In genomic region chr2:122776823-122777222, GRCm38 (mm10) we compare ENCODE assay signal across 24 mouse cellular contexts. TPM values are rescaled to one million over a fixed set of nuclear protein-coding genes. Genes with fewer than 3 reads are reported as not detected.
DNase-seq lines count a peak whose midpoint lies in the region; ATAC-seq and TF ChIP-seq lines count a peak whose summit lies in the region.
"Had no signal": no experiment of that assay in that cellular context is flagged by ENCODE, and none has a peak within 500 bp of the region (broad histone marks: within the 10 kb centered on the region; RNA-seq: fewer than 3 reads in every experiment).

No protein-coding gene starts in this region.

- TF ChIP-seq CTCF in liver, embryonic 14.5 days (IDR thresholded peaks at IDR 0.05; ENCODE audit: low read depth) = no peak

- no peak overlapping the region for H3K4me2 ChIP-seq in liver, embryonic 14.5 days (ENCODE audit: low read depth)
- no peak overlapping the region for H3K4me2 ChIP-seq in liver, embryonic 11.5 days
- H3K4me2 ChIP-seq: embryonic facial prominence, embryonic 13.5 days; forebrain, embryonic 12.5 days; limb, embryonic 15.5 days; midbrain, embryonic 15.5 days; neural tube, embryonic 12.5 days had no signal

- H3K36me3 ChIP-seq in liver, embryonic 14.5 days (replicated peaks; ENCODE audit: control insufficient read depth, insufficient read depth, low read depth) = no peaks in the 10 kb centered on the region
- no peaks in the 10 kb centered on the region for H3K36me3 ChIP-seq in liver, embryonic 11.5 days (ENCODE audit: control insufficient read depth, insufficient read depth, low read length)
- H3K36me3 ChIP-seq: embryonic facial prominence, embryonic 13.5 days; forebrain, embryonic 12.5 days; hindbrain, embryonic 10.5 days; limb, embryonic 15.5 days; midbrain, embryonic 15.5 days; neural tube, embryonic 12.5 days had no signal

- ATAC-seq in liver, embryonic 14.5 days (ENCODE audit: insufficient read depth) = peak; percentile 31; the same call in 1 of the 2 replicates
- ATAC-seq in liver, embryonic 11.5 days (replicated peaks; ENCODE audit: low FRiP score) = no peak; the same call in 1 of the 2 replicates
- peak; percentile 24; the same call in 1 of the 2 replicates for ATAC-seq in granulocyte monocyte progenitor cell, adult 5-6 weeks (replicated peaks; ENCODE audit: poor library complexity, severe bottlenecking)
- ATAC-seq: hindbrain, embryonic 16.5 days; intestine, embryonic 16.5 days; midbrain, embryonic 15.5 days had no signal

- H3K4me1 ChIP-seq in liver, embryonic 14.5 days (replicated peaks; ENCODE audit: control insufficient read depth in 2 of 2, insufficient read depth in 2 of 2, low read length in 1 of 2) = peaks cover 0 to 3% of the 10 kb centered on the region in 2 experiments; a peak in 2 of 4 replicates
- no peaks in the 10 kb centered on the region for H3K4me1 ChIP-seq in liver, embryonic 11.5 days (replicated peaks; ENCODE audit: control insufficient read depth, insufficient read depth, low read length)
- H3K4me1 ChIP-seq: embryonic facial prominence, embryonic 13.5 days; forebrain, embryonic 12.5 days; hindbrain, embryonic 10.5 days; limb, embryonic 15.5 days; midbrain, embryonic 15.5 days; neural tube, embryonic 12.5 days had no signal

- 25% methylated on average over 2 of the region's 2 CpGs for WGBS in liver, embryonic 14.5 days (ENCODE audit: insufficient replicate concordance)
- 57% methylated on average over 2 of the region's 2 CpGs for WGBS in liver, embryonic 11.5 days

- no peak overlapping the region for H3K4me3 ChIP-seq in liver, embryonic 14.5 days (ENCODE audit: insufficient read depth in 1 of 2, low read depth in 2 of 2, low read length in 2 of 2)
- no peak overlapping the region for H3K4me3 ChIP-seq in liver, embryonic 11.5 days (ENCODE audit: low read depth, low read length)
- H3K4me3 ChIP-seq: embryonic facial prominence, embryonic 13.5 days; erythroblast, embryonic 14.5 days; forebrain, embryonic 12.5 days; hindbrain, embryonic 10.5 days; limb, embryonic 15.5 days; midbrain, embryonic 15.5 days; neural tube, embryonic 12.5 days had no signal

- TF ChIP-seq EP300 in liver, embryonic 14.5 days (IDR thresholded peaks at IDR 0.05; ENCODE audit: low read depth) = no peak

- no peak overlapping the region for H3K9ac ChIP-seq in liver, embryonic 14.5 days (replicated peaks)
- no peak overlapping the region for H3K9ac ChIP-seq in liver, embryonic 11.5 days (ENCODE audit: low read depth, low read length)
- H3K9ac ChIP-seq: embryonic facial prominence, embryonic 13.5 days; forebrain, embryonic 12.5 days; limb, embryonic 15.5 days; midbrain, embryonic 15.5 days; neural tube, embryonic 12.5 days had no signal

- peak; percentile 3 to 14 for DNase-seq in frontal cortex, postnatal 36 days (ENCODE audit: low spot score in 2 of 2)
- DNase-seq in frontal cortex, adult 2 months (ENCODE audit: extremely low spot score in 1 of 2, low spot score in 1 of 2) = no peak
- DNase-seq in liver, embryonic 14.5 days (ENCODE audit: low read depth in 3 of 3, low spot score in 3 of 3) = no peak
- DNase-seq in liver, embryonic 11.5 days (ENCODE audit: low spot score) = no peak
- DNase-seq in 416B (ENCODE audit: low read depth) = peak; percentile 5
- DNase-seq in cerebellum, adult 8-10 months = no peak
- DNase-seq: adrenal gland, postnatal 25 days; cerebellum, adult 11 months; cerebellum, postnatal 25 days; embryo, embryonic 11 days; gastrocnemius, postnatal 25 days; kidney, adult 9 months; kidney, postnatal 36 days; thymus, postnatal 14 days had no signal

- no peaks in the 10 kb centered on the region for H3K9me3 ChIP-seq in liver, embryonic 14.5 days (ENCODE audit: control insufficient read depth, low read length)
- H3K9me3 ChIP-seq in liver, embryonic 11.5 days (ENCODE audit: control insufficient read depth, low read length) = no peaks in the 10 kb centered on the region
- H3K9me3 ChIP-seq: embryonic facial prominence, embryonic 13.5 days; forebrain, embryonic 12.5 days; hindbrain, embryonic 10.5 days; limb, embryonic 15.5 days; midbrain, embryonic 15.5 days; neural tube, embryonic 12.5 days had no signal

- H3K27ac ChIP-seq in liver, embryonic 14.5 days = no peak overlapping the region
- H3K27ac ChIP-seq in liver, embryonic 11.5 days (ENCODE audit: low read depth, low read length) = no peak overlapping the region
- H3K27ac ChIP-seq: embryonic facial prominence, embryonic 13.5 days; forebrain, embryonic 12.5 days; hindbrain, embryonic 10.5 days; limb, embryonic 15.5 days; midbrain, embryonic 15.5 days; neural tube, embryonic 12.5 days had no signal

- H3K27me3 ChIP-seq in liver, embryonic 14.5 days (ENCODE audit: control insufficient read depth, insufficient read depth, low read length) = no peaks in the 10 kb centered on the region
- no peaks in the 10 kb centered on the region for H3K27me3 ChIP-seq in liver, embryonic 11.5 days (replicated peaks; ENCODE audit: control insufficient read depth, insufficient read depth, low read length)
- H3K27me3 ChIP-seq: embryonic facial prominence, embryonic 13.5 days; forebrain, embryonic 12.5 days; limb, embryonic 15.5 days; midbrain, embryonic 15.5 days; neural tube, embryonic 12.5 days had no signal

RNA-seq across cellular contexts. Expression of gene Sqor, which starts 11.8 kb away (rescaled TPM):
- 6.9 and 7.3 TPM in 2 replicates for polyA plus RNA-seq in frontal cortex, adult 2 months (2012; rRNA removed)
- polyA plus RNA-seq in liver, embryonic 14.5 days (2012; rRNA removed) = 1.1 and 1.7 TPM in 2 replicates
- polyA plus RNA-seq in liver, embryonic 14.5 days (2014; fragmentation: Nextera tagmentation; extraction: Ambion mirVana) = 3.9 and 4.0 TPM in 2 replicates
- polyA plus RNA-seq in liver, embryonic 11.5 days (2014; fragmentation: Nextera tagmentation; extraction: Ambion mirVana) = 2.3 and 2.5 TPM in 2 replicates
- 22.7 and 29.0 TPM in 2 replicates for total RNA-seq in granulocyte monocyte progenitor cell, adult 5-6 weeks (2014; fragmentation: Nextera tagmentation)
- total RNA-seq in granulocyte monocyte progenitor cell, adult 5-6 weeks (2017) = 26.4 and 36.6 TPM in 2 replicates

RNA-seq across cellular contexts. Expression of gene Bloc1s6, which starts 38.5 kb away (rescaled TPM):
- polyA plus RNA-seq in frontal cortex, adult 2 months (2012; rRNA removed) = 33.7 and 38.0 TPM in 2 replicates
- 7.8 and 10.1 TPM in 2 replicates for polyA plus RNA-seq in liver, embryonic 14.5 days (2012; rRNA removed)
- 15.1 and 15.9 TPM in 2 replicates for polyA plus RNA-seq in liver, embryonic 14.5 days (2014; fragmentation: Nextera tagmentation; extraction: Ambion mirVana)
- 42.8 and 44.1 TPM in 2 replicates for polyA plus RNA-seq in liver, embryonic 11.5 days (2014; fragmentation: Nextera tagmentation; extraction: Ambion mirVana)
- 25.7 and 31.8 TPM in 2 replicates for total RNA-seq in granulocyte monocyte progenitor cell, adult 5-6 weeks (2014; fragmentation: Nextera tagmentation)
- total RNA-seq in granulocyte monocyte progenitor cell, adult 5-6 weeks (2017) = 38.8 and 39.9 TPM in 2 replicates

Comparison
In these comparisons a context has a peak if more than half of its experiments do, and no peak if none do; other contexts are left out.
1. DNase-seq: peak in frontal cortex, postnatal 36 days (2 of 2) and 416B (single experiment); none in frontal cortex, adult 2 months (0 of 2), liver, embryonic 14.5 days (0 of 3), liver, embryonic 11.5 days (single experiment) and cerebellum, adult 8-10 months (single experiment).